Mouse (Mus musculus): ENCODE measurements around the gene Gm8297. TPM values are rescaled to one million over a fixed set of nuclear protein-coding genes. Genes with fewer than 3 reads are reported as not detected.
"Not testable (repeated sequence)": the region's sequence is repeated elsewhere in the genome, so short reads cannot be mapped to it uniquely, and the experiment has no call there.

The Gm8297 gene
- polyA plus RNA-seq (2015; fragmentation: Nextera tagmentation; extraction: Ambion mirVana): not detected in 2 replicates

DNA sequence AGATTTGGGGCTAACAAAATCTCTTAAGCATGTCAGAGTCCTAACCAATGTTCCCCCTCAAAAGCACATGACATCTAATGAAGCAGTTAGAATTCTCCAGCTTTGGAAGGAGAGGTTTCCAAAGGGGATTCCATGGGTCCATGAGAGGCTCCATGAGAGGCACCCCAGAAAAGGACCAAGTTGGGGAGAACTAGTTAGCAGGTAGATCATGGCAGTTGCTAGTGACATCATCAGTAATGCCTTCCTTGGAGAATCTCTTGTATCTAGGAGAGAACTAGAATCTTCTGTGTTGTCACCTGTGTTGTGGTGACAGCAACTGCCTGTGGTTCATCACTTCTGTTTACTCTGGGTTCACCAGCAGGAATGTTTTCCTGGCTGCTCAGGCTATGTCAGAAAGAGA lies at the start of gene Gm8297:
Gm8297 (plus strand) TSS at position 301 of the 400 bp plus-strand sequence.
- not testable (repeated sequence) for H3K9me3 ChIP-seq; H3K4me3 ChIP-seq; H3K9ac ChIP-seq; H3K4me2 ChIP-seq; H3K4me1 ChIP-seq; H3K27me3 ChIP-seq (replicated peaks); H3K36me3 ChIP-seq; ATAC-seq (ENCODE audit: extremely low read depth, insufficient number of reproducible peaks, low FRiP score, low TSS enrichment); H3K27ac ChIP-seq (replicated peaks)

GRCm38 (mm10) chr14:5015591-5015990 lies 31.9 kb downstream of the Gm8297 start, which contains the start of gene Gm3298:
Gene Gm3298 (plus strand): TSS chr14:5015891.
- 67% methylated on average over 1 of the region's 2 CpGs for WGBS
- H3K4me2 ChIP-seq; ATAC-seq (ENCODE audit: extremely low read depth, insufficient number of reproducible peaks, low FRiP score, low TSS enrichment); H3K4me3 ChIP-seq; H3K9me3 ChIP-seq; H3K4me1 ChIP-seq; H3K9ac ChIP-seq; H3K27ac ChIP-seq (replicated peaks); H3K27me3 ChIP-seq (replicated peaks); H3K36me3 ChIP-seq: not testable (repeated sequence)

Other genes starting within 250 kb of the Gm8297 start
- not detected in 2 replicates for gene Gm9602, start 207.6 kb upstream of the Gm8297 start, polyA plus RNA-seq (2015; fragmentation: Nextera tagmentation; extraction: Ambion mirVana)
- not detected in 2 replicates for gene Gm3269, start 145.8 kb upstream of the Gm8297 start, polyA plus RNA-seq (2015; fragmentation: Nextera tagmentation; extraction: Ambion mirVana)
- 1.4 and 1.9 TPM in 2 replicates for gene Gm3264, start 128.4 kb upstream of the Gm8297 start, polyA plus RNA-seq (2015; fragmentation: Nextera tagmentation; extraction: Ambion mirVana)
- gene Gm3278, start 91.5 kb upstream of the Gm8297 start, polyA plus RNA-seq (2015; fragmentation: Nextera tagmentation; extraction: Ambion mirVana): 0.17 TPM in 1 of 2 replicates, not detected in the other
- not detected in 2 replicates for gene Gm3298, start 32.0 kb downstream of the Gm8297 start, polyA plus RNA-seq (2015; fragmentation: Nextera tagmentation; extraction: Ambion mirVana)
- not detected in 2 replicates for gene 4930555G01Rik, start 66.7 kb downstream of the Gm8297 start, polyA plus RNA-seq (2015; fragmentation: Nextera tagmentation; extraction: Ambion mirVana)
- gene Gm8281, start 87.1 kb downstream of the Gm8297 start, polyA plus RNA-seq (2015; fragmentation: Nextera tagmentation; extraction: Ambion mirVana): 3.1 and 3.2 TPM in 2 replicates
- not detected in 2 replicates for gene Gm8279, start 147.6 kb downstream of the Gm8297 start, polyA plus RNA-seq (2015; fragmentation: Nextera tagmentation; extraction: Ambion mirVana)
- gene Gm3317, start 180.6 kb downstream of the Gm8297 start, polyA plus RNA-seq (2015; fragmentation: Nextera tagmentation; extraction: Ambion mirVana): not detected in 2 replicates
- not detected in 2 replicates for gene Gm8271, start 201.9 kb downstream of the Gm8297 start, polyA plus RNA-seq (2015; fragmentation: Nextera tagmentation; extraction: Ambion mirVana)

Measured in heart, embryonic 13.5 days (tissue).